Mouse (Mus musculus): Measurements from ENCODE around the gene Hist1h3d.

- no peak for TF ChIP-seq CTCF (IDR thresholded peaks at IDR 0.05; ENCODE audit: low read depth)
- 0 out of 2 replicates have a peak, but pooled peaks have one; percentile 10 for TF ChIP-seq EP300 (IDR thresholded peaks at IDR 0.05; ENCODE audit: low read depth)
Measured at GRCm38 (mm10) chr13:23584331-23584730, 8.8 kb downstream of the Hist1h3d start.

All from liver, embryonic 14.5 days (tissue).